Mouse (Mus musculus) embryonic stem cell, embryonic (primary cell): Measurements from ENCODE around the gene Csnk1g1.

Experiments
- CTCF ChIA-PET, 4 experiments: fragments of 300-600 bp in 2 of 4; fragments of 350-600 bp in 2 of 4; sonication (Branson Sonifier 250); formaldehyde crosslinking; loops; one replicate each; lab custom pipeline; 2022; ENCODE audit warnings: inconsistent platforms in 2 of 4; lab: Charles Lee
- POLR2A ChIA-PET, 4 experiments: fragments of 300-600 bp in 2 of 4; fragments of 350-600 bp in 2 of 4; sonication (Branson Sonifier 250); formaldehyde crosslinking; loops; one replicate each; lab custom pipeline; 2022; ENCODE audit warnings: antibody characterized with exemption in 4 of 4, inconsistent platforms in 1 of 4; lab: Charles Lee

Gene Csnk1g1

GRCm38 (mm10) chr9:66078493-66078892 lies 169.8 kb downstream of the Csnk1g1 start:
- CTCF ChIA-PET = interaction anchor here in 3 of 4 experiments (0.5 to 2.4 kb wide), 5 partner anchors 10 to 80 kb away, joined by 3 to 16 read pairs (median 3); no protein-coding TSS in a partner anchor
- POLR2A ChIA-PET = interaction anchor here in 3 of 4 experiments (0.9 to 1.6 kb wide), 9 partner anchors 8 to 27 kb away, joined by 3 to 8 read pairs (median 4); no protein-coding TSS in a partner anchor

GRCm38 (mm10) chr9:66080804-66081459 lies 172.2 kb downstream of the Csnk1g1 start:
- POLR2A ChIA-PET = interaction anchor here in 1 of 4 experiments (1.4 kb wide), 1 partner anchor 44 kb away, joined by 4 read pairs; no protein-coding TSS in a partner anchor
- CTCF ChIA-PET = no interaction called here

- CTCF ChIA-PET = no interaction called here
- POLR2A ChIA-PET = interaction anchor here in 1 of 4 experiments (0.8 to 1.4 kb wide), 4 partner anchors 9 to 43 kb away, joined by 3 to 4 read pairs (median 3); no protein-coding TSS in a partner anchor
Observed at GRCm38 (mm10) chr9:66081999-66082398, 173.3 kb downstream of the Csnk1g1 start.

DNA sequence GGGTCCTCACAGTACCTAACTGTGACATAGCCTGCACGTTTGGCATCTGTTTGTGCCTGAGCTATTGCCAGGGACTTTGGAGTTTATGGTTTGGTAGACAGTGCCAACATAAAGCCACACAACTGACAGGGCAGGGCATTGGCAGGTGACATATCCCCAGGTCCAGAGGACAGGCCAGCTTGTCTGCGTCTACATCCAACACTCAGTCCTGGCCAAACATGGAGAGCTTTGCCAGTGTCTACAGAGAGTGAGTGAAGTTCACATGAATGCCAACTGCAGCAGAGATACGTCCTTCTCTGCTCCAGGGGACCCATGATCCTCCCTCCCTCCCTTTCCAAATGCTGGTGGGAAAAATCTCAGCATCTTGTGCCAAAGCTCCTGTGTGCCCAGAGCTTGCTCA lies 175.4 kb downstream of the Csnk1g1 start:
- POLR2A ChIA-PET = interaction anchor here in 1 of 4 experiments (1.7 kb wide), 1 partner anchor 111 kb away, joined by 4 read pairs; no protein-coding TSS in a partner anchor
- CTCF ChIA-PET = no interaction called here

- POLR2A ChIA-PET = interaction anchor here in 2 of 4 experiments (1.0 to 1.8 kb wide), 5 partner anchors 9 to 38 kb away, joined by 3 to 4 read pairs (median 3); no protein-coding TSS in a partner anchor
- CTCF ChIA-PET = interaction anchor here (0.5 to 3.3 kb wide), 7 partner anchors 19 to 482 kb away, joined by 3 to 22 read pairs (median 5); no protein-coding TSS in a partner anchor
Observed at GRCm38 (mm10) chr9:66087062-66087461, 178.3 kb downstream of the Csnk1g1 start.

GRCm38 (mm10) chr9:66088411-66088810 lies 179.7 kb downstream of the Csnk1g1 start:
- ChIA-PET CTCF (interaction anchor here (0.5 to 3.3 kb wide), 26 partner anchors 10 to 490 kb away, joined by 3 to 22 read pairs (median 4); partner anchors contain the start of gene Dapk2 (in 1 of the 4)), POLR2A (interaction anchor here in 2 of 4 experiments (0.7 to 1.6 kb wide), 11 partner anchors 9 to 483 kb away, joined by 3 to 5 read pairs (median 3); partner anchors contain the start of genes Ciao2a (in 1 of the 2), Csnk1g1 (in 1 of the 2), Snx1 (in 1 of the 2) and Trip4 (in 1 of the 2))

DNA sequence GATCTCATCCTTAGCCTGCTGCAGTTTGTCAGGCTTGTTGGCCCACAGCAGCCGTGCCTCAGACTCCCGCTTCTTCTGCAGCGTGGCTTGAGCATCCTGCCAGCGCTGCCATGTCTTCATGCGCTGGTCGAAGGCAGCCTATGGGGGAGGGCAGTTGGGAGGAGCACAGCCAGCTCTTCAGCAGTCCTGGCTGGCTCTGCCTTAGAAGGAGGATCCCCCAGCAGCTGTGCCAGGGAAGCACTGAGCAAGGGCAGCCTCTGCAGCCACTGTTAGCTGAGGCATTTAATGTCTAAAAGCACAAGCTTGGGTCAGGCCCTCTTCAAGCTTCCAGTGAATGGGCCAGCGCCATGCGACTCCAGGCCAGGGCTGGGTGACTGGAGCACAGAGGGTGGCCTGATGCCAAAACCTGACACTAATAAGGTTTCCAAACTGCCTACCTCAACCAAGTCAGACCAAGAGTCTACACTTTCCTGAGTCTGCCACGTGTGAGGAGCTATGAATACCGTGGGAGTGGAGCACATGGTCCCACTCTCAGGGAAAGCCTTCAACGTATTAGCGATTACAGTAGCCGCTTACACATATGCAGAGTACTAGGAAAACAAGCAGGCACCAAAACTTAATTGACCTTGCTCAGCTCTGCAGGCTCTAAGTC lies 182.0 kb downstream of the Csnk1g1 start:
- ChIA-PET POLR2A (interaction anchor here in 3 of 4 experiments (0.6 to 1.8 kb wide), 14 partner anchors 9 to 735 kb away, joined by 3 to 8 read pairs (median 3); partner anchors contain the start of genes Ciao2a (in 1 of the 3) and Snx1 (in 1 of the 3)), CTCF (interaction anchor here in 3 of 4 experiments (0.6 to 1.3 kb wide), 5 partner anchors 37 to 629 kb away, joined by 3 to 5 read pairs (median 3); no protein-coding TSS in a partner anchor)

GRCm38 (mm10) chr9:66091327-66092231 lies 182.9 kb downstream of the Csnk1g1 start:
- ChIA-PET POLR2A (interaction anchor here in 3 of 4 experiments (0.5 to 4.1 kb wide), 19 partner anchors 9 to 330 kb away, joined by 3 to 12 read pairs (median 3); partner anchors contain the start of genes Ciao2a (in 1 of the 3) and Snx1 (in 1 of the 3)), CTCF (interaction anchor here in 3 of 4 experiments (0.5 to 1.3 kb wide), 6 partner anchors 41 to 629 kb away, joined by 3 to 5 read pairs (median 4); no protein-coding TSS in a partner anchor)

- ChIA-PET POLR2A (interaction anchor here in 2 of 4 experiments (1.2 to 4.1 kb wide), 9 partner anchors 10 to 202 kb away, joined by 3 to 12 read pairs (median 5); partner anchors contain the start of genes Ciao2a (in 1 of the 2) and Snx1 (in 1 of the 2)), CTCF (no interaction called here)
Observed at GRCm38 (mm10) chr9:66092664-66093063, 183.9 kb downstream of the Csnk1g1 start.
